Mouse (Mus musculus): ENCODE results near the gene Cntrl. TPM values are rescaled to one million over a fixed set of nuclear protein-coding genes. Genes with fewer than 3 reads are reported as not detected.

Cntrl gene
- total and polyA plus RNA-seq, 3 experiments, result 13.7 to 93.5 (median 70.5) TPM

GRCm38 (mm10) chr2:35131491-35131890 lies 22.2 kb downstream of the Cntrl start:
- Histone ChIP-seq H3K4me1 (ENCODE audit: insufficient read depth, low read depth, low read length) (peaks cover 12% of the 10 kb centered on the region), H3K27me3 (ENCODE audit: insufficient read depth, low read length) (no peaks in the 10 kb centered on the region), H3K36me3 (replicated peaks) (peaks cover 42% of the 10 kb centered on the region), H3K4me3 (ENCODE audit: low read depth, low read length) (no peak overlapping the region; the same call in 1 of the 2 replicates), H3K9me3 (replicated peaks) (no peaks in the 10 kb centered on the region)
- DNase-seq (ENCODE audit: low spot score), result no peak
- no peak for ATAC-seq (ENCODE audit: extremely low read depth, insufficient number of reproducible peaks, low FRiP score, poor library complexity, severe bottlenecking)
- no peak for TF ChIP-seq GATA1 (IDR thresholded peaks at IDR 0.05; ENCODE audit: borderline replicate concordance, low read length)
- TF ChIP-seq GATA2 (IDR thresholded peaks at IDR 0.05; ENCODE audit: borderline replicate concordance, low read depth, low read length), result no peak
- TF ChIP-seq CTCF (IDR thresholded peaks at IDR 0.05; ENCODE audit: low read depth, low read length), result no peak
- no peak for TF ChIP-seq TAL1 (conservative IDR thresholded peaks at IDR 0.05; ENCODE audit: low read depth, low read length)
- TF ChIP-seq POLR2AphosphoS5 (IDR thresholded peaks at IDR 0.05; ENCODE audit: insufficient replicate concordance, low read depth, low read length), result no peak

- Histone ChIP-seq H3K4me3 (ENCODE audit: low read depth, low read length) (peak overlapping the region; percentile 70), H3K36me3 (replicated peaks) (peaks cover 46% of the 10 kb centered on the region), H3K4me1 (ENCODE audit: insufficient read depth, low read depth, low read length) (peaks cover 12% of the 10 kb centered on the region), H3K9me3 (replicated peaks) (no peaks in the 10 kb centered on the region), H3K27me3 (ENCODE audit: insufficient read depth, low read length) (no peaks in the 10 kb centered on the region)
- ATAC-seq (ENCODE audit: extremely low read depth, insufficient number of reproducible peaks, low FRiP score, poor library complexity, severe bottlenecking) (peak; percentile 97), DNase-seq (ENCODE audit: low spot score) (peak; percentile 75)
- TF ChIP-seq GATA2 (IDR thresholded peaks at IDR 0.05; ENCODE audit: borderline replicate concordance, low read depth, low read length), result no peak
- no peak for TF ChIP-seq CTCF (IDR thresholded peaks at IDR 0.05; ENCODE audit: low read depth, low read length)
- no peak for TF ChIP-seq GATA1 (IDR thresholded peaks at IDR 0.05; ENCODE audit: borderline replicate concordance, low read length)
- TF ChIP-seq TAL1 (conservative IDR thresholded peaks at IDR 0.05; ENCODE audit: low read depth, low read length), result no peak
- no peak for TF ChIP-seq POLR2AphosphoS5 (IDR thresholded peaks at IDR 0.05; ENCODE audit: insufficient replicate concordance, low read depth, low read length)
Observed at GRCm38 (mm10) chr2:35131991-35132661, 22.8 kb downstream of the Cntrl start.

- H3K4me3 ChIP-seq (ENCODE audit: low read depth, low read length), result peak overlapping the region; percentile 70
- DNase-seq (ENCODE audit: low spot score) (no peak), ATAC-seq (ENCODE audit: extremely low read depth, insufficient number of reproducible peaks, low FRiP score, poor library complexity, severe bottlenecking) (no peak)
- no peaks in the 10 kb centered on the region for H3K27me3 ChIP-seq (ENCODE audit: insufficient read depth, low read length)
- peaks cover 47% of the 10 kb centered on the region for H3K36me3 ChIP-seq (replicated peaks)
- TF ChIP-seq GATA2 (IDR thresholded peaks at IDR 0.05; ENCODE audit: borderline replicate concordance, low read depth, low read length) (no peak), CTCF (IDR thresholded peaks at IDR 0.05; ENCODE audit: low read depth, low read length) (no peak), GATA1 (IDR thresholded peaks at IDR 0.05; ENCODE audit: borderline replicate concordance, low read length) (no peak), TAL1 (conservative IDR thresholded peaks at IDR 0.05; ENCODE audit: low read depth, low read length) (no peak), POLR2AphosphoS5 (IDR thresholded peaks at IDR 0.05; ENCODE audit: insufficient replicate concordance, low read depth, low read length) (no peak)
- H3K9me3 ChIP-seq (replicated peaks), result no peaks in the 10 kb centered on the region
- peaks cover 12% of the 10 kb centered on the region for H3K4me1 ChIP-seq (ENCODE audit: insufficient read depth, low read depth, low read length)
Observed at GRCm38 (mm10) chr2:35132662-35133055, 23.4 kb downstream of the Cntrl start.

GRCm38 (mm10) chr2:35133891-35134290 lies 24.6 kb downstream of the Cntrl start:
- Histone ChIP-seq H3K27me3 (ENCODE audit: insufficient read depth, low read length) (no peaks in the 10 kb centered on the region), H3K36me3 (replicated peaks) (peaks cover 51% of the 10 kb centered on the region), H3K4me3 (ENCODE audit: low read depth, low read length) (no peak overlapping the region), H3K4me1 (ENCODE audit: insufficient read depth, low read depth, low read length) (peaks cover 12% of the 10 kb centered on the region), H3K9me3 (replicated peaks) (no peaks in the 10 kb centered on the region)
- ATAC-seq (ENCODE audit: extremely low read depth, insufficient number of reproducible peaks, low FRiP score, poor library complexity, severe bottlenecking) (no peak), DNase-seq (ENCODE audit: low spot score) (no peak)
- no peak for TF ChIP-seq TAL1 (conservative IDR thresholded peaks at IDR 0.05; ENCODE audit: low read depth, low read length)
- TF ChIP-seq GATA2 (IDR thresholded peaks at IDR 0.05; ENCODE audit: borderline replicate concordance, low read depth, low read length), result no peak
- no peak for TF ChIP-seq GATA1 (IDR thresholded peaks at IDR 0.05; ENCODE audit: borderline replicate concordance, low read length)
- no peak for TF ChIP-seq CTCF (IDR thresholded peaks at IDR 0.05; ENCODE audit: low read depth, low read length)
- no peak for TF ChIP-seq POLR2AphosphoS5 (IDR thresholded peaks at IDR 0.05; ENCODE audit: insufficient replicate concordance, low read depth, low read length)

- H3K9me3 ChIP-seq (replicated peaks), result no peaks in the 10 kb centered on the region
- H3K4me1 ChIP-seq (ENCODE audit: insufficient read depth, low read depth, low read length), result no peaks in the 10 kb centered on the region; the same call in 1 of the 2 replicates
- DNase-seq (ENCODE audit: low spot score) (no peak), ATAC-seq (ENCODE audit: extremely low read depth, insufficient number of reproducible peaks, low FRiP score, poor library complexity, severe bottlenecking) (no peak)
- TF ChIP-seq GATA1 (IDR thresholded peaks at IDR 0.05; ENCODE audit: borderline replicate concordance, low read length), result no peak
- no peaks in the 10 kb centered on the region for H3K27me3 ChIP-seq (ENCODE audit: insufficient read depth, low read length)
- peaks cover 84% of the 10 kb centered on the region for H3K36me3 ChIP-seq (replicated peaks)
- H3K4me3 ChIP-seq (ENCODE audit: low read depth, low read length), result no peak overlapping the region
Observed at GRCm38 (mm10) chr2:35138576-35138975, 29.3 kb downstream of the Cntrl start.

- Histone ChIP-seq H3K4me1 (ENCODE audit: insufficient read depth, low read depth, low read length) (peaks cover 2% of the 10 kb centered on the region; the same call in 1 of the 2 replicates), H3K4me3 (ENCODE audit: low read depth, low read length) (no peak overlapping the region), H3K27me3 (ENCODE audit: insufficient read depth, low read length) (no peaks in the 10 kb centered on the region), H3K9me3 (replicated peaks) (no peaks in the 10 kb centered on the region), H3K36me3 (replicated peaks) (peaks cover 93% of the 10 kb centered on the region)
- no peak for TF ChIP-seq TAL1 (conservative IDR thresholded peaks at IDR 0.05; ENCODE audit: low read depth, low read length)
- TF ChIP-seq POLR2AphosphoS5 (IDR thresholded peaks at IDR 0.05; ENCODE audit: insufficient replicate concordance, low read depth, low read length), result no peak
- ATAC-seq (ENCODE audit: extremely low read depth, insufficient number of reproducible peaks, low FRiP score, poor library complexity, severe bottlenecking) (no peak), DNase-seq (ENCODE audit: low spot score) (no peak)
Observed at GRCm38 (mm10) chr2:35141673-35142072, 32.4 kb downstream of the Cntrl start.

Data from G1E (cell line).